Comparison of ENCODE assay signal across 8 mouse cellular contexts in the genomic region with DNA sequence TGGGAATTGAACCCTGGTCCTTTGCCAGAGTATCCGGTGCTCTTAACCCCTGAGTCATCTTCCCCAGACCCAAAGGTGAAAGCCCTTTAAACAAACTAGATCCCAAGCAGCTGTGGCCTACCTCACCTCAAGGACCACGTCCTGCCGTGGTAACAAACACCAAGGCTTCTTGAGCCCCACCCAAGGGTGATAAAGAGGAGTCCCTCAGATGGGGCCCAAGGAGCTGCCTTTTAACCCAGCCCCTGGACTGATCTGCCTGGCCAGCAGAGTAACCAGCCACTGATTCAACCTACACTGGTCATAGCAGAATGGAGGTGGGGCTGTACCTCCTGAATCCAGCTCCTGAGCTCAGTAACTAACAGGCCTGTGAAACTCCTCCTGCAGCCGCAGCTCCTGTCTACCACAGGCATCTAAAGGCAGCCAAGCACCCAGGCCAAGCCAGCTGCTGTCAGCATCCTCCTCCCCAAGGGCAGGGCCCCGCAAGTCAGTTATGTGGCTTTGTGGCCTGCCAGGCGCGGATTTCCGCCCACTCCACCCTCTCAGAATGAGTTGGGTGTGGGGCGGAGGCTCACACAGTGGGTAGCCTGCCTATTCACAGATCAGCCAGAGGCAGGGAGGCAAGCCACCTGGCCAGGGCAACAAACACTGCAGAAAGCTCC. TPM values are rescaled to one million over a fixed set of nuclear protein-coding genes. Genes with fewer than 3 reads are reported as not detected.
DNase-seq lines count a peak whose midpoint lies in the region; ATAC-seq and TF ChIP-seq lines count a peak whose summit lies in the region.

No protein-coding gene starts in this region.

- no peaks in the 10 kb centered on the region for H3K9me3 ChIP-seq in forebrain, embryonic 10.5 days
- H3K9me3 ChIP-seq in forebrain, postnatal 0 days (ENCODE audit: low read length) = no peaks in the 10 kb centered on the region
- H3K9me3 ChIP-seq in heart, embryonic 10.5 days = no peaks in the 10 kb centered on the region
- H3K9me3 ChIP-seq in midbrain, embryonic 15.5 days = no peaks in the 10 kb centered on the region

- peak overlapping the region; percentile 32 for H3K27ac ChIP-seq in forebrain, embryonic 10.5 days
- H3K27ac ChIP-seq in forebrain, postnatal 0 days (ENCODE audit: low read depth, low read length) = no peak overlapping the region
- 0 out of 2 replicates have a peak overlapping the region, but pooled peaks have one; percentile 18 for H3K27ac ChIP-seq in heart, embryonic 10.5 days
- peak overlapping the region; percentile 85 for H3K27ac ChIP-seq in midbrain, embryonic 15.5 days

- H3K36me3 ChIP-seq in forebrain, embryonic 10.5 days (replicated peaks) = no peaks in the 10 kb centered on the region
- H3K36me3 ChIP-seq in forebrain, postnatal 0 days (ENCODE audit: insufficient read depth) = no peaks in the 10 kb centered on the region
- H3K36me3 ChIP-seq in heart, embryonic 10.5 days = no peaks in the 10 kb centered on the region
- H3K36me3 ChIP-seq in midbrain, embryonic 15.5 days (replicated peaks) = no peaks in the 10 kb centered on the region

- no peaks in the 10 kb centered on the region; the same call in 1 of the 2 replicates for H3K27me3 ChIP-seq in forebrain, embryonic 10.5 days (ENCODE audit: poor library complexity, severe bottlenecking)
- H3K27me3 ChIP-seq in forebrain, postnatal 0 days (ENCODE audit: insufficient read depth, low read length) = no peaks in the 10 kb centered on the region
- H3K27me3 ChIP-seq in heart, embryonic 10.5 days (ENCODE audit: insufficient read depth, poor library complexity, severe bottlenecking) = no peaks in the 10 kb centered on the region
- no peaks in the 10 kb centered on the region for H3K27me3 ChIP-seq in midbrain, embryonic 15.5 days (replicated peaks)

- peaks cover 40% of the 10 kb centered on the region for H3K4me1 ChIP-seq in forebrain, embryonic 10.5 days
- no peaks in the 10 kb centered on the region; the same call in 1 of the 2 replicates for H3K4me1 ChIP-seq in forebrain, postnatal 0 days (ENCODE audit: insufficient read depth)
- H3K4me1 ChIP-seq in heart, embryonic 10.5 days = peaks cover 22% of the 10 kb centered on the region
- H3K4me1 ChIP-seq in midbrain, embryonic 15.5 days = peaks cover 25% of the 10 kb centered on the region

- no peak for ATAC-seq in forebrain, postnatal 0 days
- no peak for ATAC-seq in midbrain, embryonic 15.5 days (replicated peaks)

- no peak overlapping the region for H3K9ac ChIP-seq in forebrain, postnatal 0 days
- H3K9ac ChIP-seq in midbrain, embryonic 15.5 days = no peak overlapping the region

- 40% methylated on average over 9 of the region's 9 CpGs for WGBS in forebrain, embryonic 10.5 days
- WGBS in forebrain, postnatal 0 days = 42% methylated on average over 9 of the region's 9 CpGs
- WGBS in heart, embryonic 10.5 days = 57% methylated on average over 9 of the region's 9 CpGs
- 43% methylated on average over 9 of the region's 9 CpGs for WGBS in midbrain, embryonic 15.5 days

- no peak for TF ChIP-seq CTCF in forebrain, postnatal 0 days (IDR thresholded peaks at IDR 0.05; ENCODE audit: low read depth)

- H3K4me3 ChIP-seq in forebrain, embryonic 10.5 days = no peak overlapping the region
- H3K4me3 ChIP-seq in forebrain, postnatal 0 days (ENCODE audit: low read depth, low read length) = no peak overlapping the region
- no peak overlapping the region for H3K4me3 ChIP-seq in heart, embryonic 10.5 days
- no peak overlapping the region for H3K4me3 ChIP-seq in midbrain, embryonic 15.5 days

- DNase-seq in forebrain, embryonic 10.5 days (ENCODE audit: extremely low spot score, low spot score) = no peak
- no peak for DNase-seq in forebrain, postnatal 0 days
- peak; percentile 72 for DNase-seq in R1 (ENCODE audit: low read depth, low spot score)
- DNase-seq in heart, embryonic 10.5 days (ENCODE audit: low spot score) = no peak
- DNase-seq in kidney, postnatal 36 days = peak; percentile 37 to 49
- peak; percentile 78 for DNase-seq in thymus, postnatal 4 days
- no peak for DNase-seq in embryo, embryonic 9.5 days (ENCODE audit: extremely low spot score)

- no peak overlapping the region for H3K4me2 ChIP-seq in forebrain, postnatal 0 days (ENCODE audit: low read depth)
- H3K4me2 ChIP-seq in midbrain, embryonic 15.5 days = no peak overlapping the region

RNA-seq across cellular contexts. Expression of gene Rap1gap2, which starts 54.9 kb away (rescaled TPM):
- polyA plus RNA-seq in forebrain, embryonic 10.5 days (2016; fragmentation: Nextera tagmentation; extraction: Ambion mirVana) = 0.66 and 0.75 TPM in 2 replicates
- total RNA-seq in forebrain, postnatal 0 days (2014; rRNA removed) = 43.7 and 52.5 TPM in 2 replicates
- polyA plus RNA-seq in forebrain, postnatal 0 days (2015; fragmentation: Nextera tagmentation; extraction: Ambion mirVana) = 9.9 and 12.2 TPM in 2 replicates
- polyA plus RNA-seq in heart, embryonic 10.5 days (2016; fragmentation: Nextera tagmentation; extraction: Ambion mirVana) = 5.2 and 7.0 TPM in 2 replicates
- polyA plus RNA-seq in midbrain, embryonic 15.5 days (2015; fragmentation: Nextera tagmentation; extraction: Ambion mirVana) = 14.5 and 15.8 TPM in 2 replicates

Comparison
In these comparisons a context has a peak if more than half of its experiments do, and no peak if none do; other contexts are left out.
1. DNase-seq: peak in R1 (single experiment), kidney, postnatal 36 days (2 of 2) and thymus, postnatal 4 days (single experiment); none in forebrain, embryonic 10.5 days (single experiment), forebrain, postnatal 0 days (single experiment), heart, embryonic 10.5 days (single experiment) and embryo, embryonic 9.5 days (single experiment).